Mouse (Mus musculus) hindbrain, embryonic 14.5 days (tissue): ENCODE results near the gene Gm20518. TPM values are rescaled to one million over a fixed set of nuclear protein-coding genes. Genes with fewer than 3 reads are reported as not detected.

Source experiments
- ATAC-seq: fragments of 200-750 bp; cut with Nextera tagmentation; 2 replicates; pipeline ENCODE4 v1.8.0; 2017; ENCODE audit warnings: moderate number of reproducible peaks, mild to moderate bottlenecking, moderate TSS enrichment, moderate library complexity; ENCODE audit not compliant: low FRiP score
- DNase-seq: peaks from one replicate; pipeline ENCODE4 v3.0.0-alpha.2; 2015; ENCODE audit warnings: low spot score
- H3K27ac ChIP-seq: fragments of 300-500 bp; sonication (generic); 2 replicates; pipeline ENCODE4 v1.5.1; 2014; ENCODE audit warnings: mild to moderate bottlenecking, moderate library complexity
- H3K27me3 ChIP-seq: fragments of 300-500 bp; sonication (generic); 2 replicates; pipeline ENCODE4 v1.6.1; 2014; ENCODE audit warnings: mild to moderate bottlenecking, low read length, mixed read lengths; ENCODE audit not compliant: control insufficient read depth, insufficient read depth
- H3K36me3 ChIP-seq: fragments of 300-500 bp; sonication (generic); replicated peaks from 2 replicates; pipeline ENCODE4 v1.6.1; 2014; ENCODE audit not compliant: control insufficient read depth, insufficient read depth
- H3K4me1 ChIP-seq: fragments of 300-500 bp; sonication (generic); replicated peaks from 2 replicates; pipeline ENCODE4 v1.6.1; 2014; ENCODE audit warnings: antibody characterized with exemption, low read length, mixed read lengths; ENCODE audit not compliant: control insufficient read depth, insufficient read depth
- H3K4me2 ChIP-seq: fragments of 300-500 bp; sonication (generic); replicated peaks from 2 replicates; pipeline ENCODE4 v1.6.1; 2014; ENCODE audit warnings: mild to moderate bottlenecking, moderate library complexity
- H3K4me3 ChIP-seq: fragments of 300-500 bp; sonication (generic); replicated peaks from 2 replicates; pipeline ENCODE4 v1.5.1; 2014; ENCODE audit warnings: mild to moderate bottlenecking, low read length
- H3K9ac ChIP-seq: fragments of 300-500 bp; sonication (generic); 2 replicates; pipeline ENCODE4 v1.6.1; 2014
- H3K9me3 ChIP-seq: fragments of 300-500 bp; sonication (generic); 2 replicates; pipeline ENCODE4 v1.6.1; 2016; ENCODE audit warnings: low read length; ENCODE audit not compliant: control insufficient read depth
- WGBS: fragments of 180-500 bp; shearing (Covaris S2); extraction: QIAGEN DNeasy Blood & Tissue Kit; methylation state at CpG from one replicate; pipeline ENCODE4 v1.1.7; 2014; 5-methylcytosine and 5-hydroxymethylcytosine counted together
- polyA plus RNA-seq: library from polyadenylated mRNA; unstranded; fragments of >200 nt; fragmentation: Nextera tagmentation; extraction: Ambion mirVana; gene quantifications from 2 replicates; pipeline ENCODE4 v1.2.1, GENCODE M21; 2014

Gene Gm20518
- polyA plus RNA-seq, 1 experiment from 2014 or later, result 0.48 TPM

- 46% methylated on average over 13 of the region's 13 CpGs for WGBS
- no peak for DNase-seq
- no peak overlapping the region for H3K4me3 ChIP-seq
- H3K4me1 ChIP-seq, result peaks cover 9% of the 10 kb centered on the region; the same call in 1 of the 2 replicates
- ATAC-seq, result no peak
- H3K9me3 ChIP-seq, result no peaks in the 10 kb centered on the region
- H3K36me3 ChIP-seq, result peaks cover 20% of the 10 kb centered on the region; the same call in 1 of the 2 replicates
- no peak overlapping the region for H3K27ac ChIP-seq
- no peak overlapping the region for H3K9ac ChIP-seq
- peaks cover 31% of the 10 kb centered on the region for H3K27me3 ChIP-seq
- H3K4me2 ChIP-seq, result no peak overlapping the region
Observed at GRCm38 (mm10) chr16:17835481-17835880, 56.0 kb downstream of the Gm20518 start.

GRCm38 (mm10) chr16:17834543-17834942, 56.9 kb downstream of the Gm20518 start:
- ATAC-seq, result no peak; the same call in 1 of the 2 replicates

GRCm38 (mm10) chr16:17833681-17834399, 57.6 kb downstream of the Gm20518 start:
- H3K4me1 ChIP-seq, result peaks cover 9% of the 10 kb centered on the region; the same call in 1 of the 2 replicates
- H3K36me3 ChIP-seq, result 0 out of 2 replicates have a peak, but pooled peaks cover 9% of the 10 kb centered on the region
- DNase-seq (peak; percentile 65), ATAC-seq (peak; percentile 79)
- under 1% methylated on average over 94 of the region's 103 CpGs for WGBS
- H3K27me3 ChIP-seq, result peaks cover 32% of the 10 kb centered on the region
- H3K9me3 ChIP-seq, result no peaks in the 10 kb centered on the region
- H3K4me2 ChIP-seq, result peak overlapping the region; percentile 97
- peak overlapping the region; percentile 63 for H3K4me3 ChIP-seq
- peak overlapping the region; percentile 95 for H3K27ac ChIP-seq
- peak overlapping the region; percentile 85 for H3K9ac ChIP-seq

More at GRCm38 (mm10) chr16:17834543-17834942, 56.9 kb downstream of the Gm20518 start:
- Histone ChIP-seq H3K4me1 (peaks cover 9% of the 10 kb centered on the region; the same call in 1 of the 2 replicates), H3K4me3 (peak overlapping the region; percentile 63), H3K9ac (peak overlapping the region; percentile 85), H3K4me2 (peak overlapping the region; percentile 97), H3K9me3 (no peaks in the 10 kb centered on the region), H3K27me3 (peaks cover 32% of the 10 kb centered on the region), H3K36me3 (0 out of 2 replicates have a peak, but pooled peaks cover 11% of the 10 kb centered on the region), H3K27ac (peak overlapping the region; percentile 95)
- 50% methylated on average over 7 of the region's 7 CpGs for WGBS
- no peak for DNase-seq

- H3K4me1 ChIP-seq, result peaks cover 9% of the 10 kb centered on the region; the same call in 1 of the 2 replicates
- under 1% methylated on average over 37 of the region's 37 CpGs for WGBS
- peak overlapping the region; percentile 63 for H3K4me3 ChIP-seq
- ATAC-seq (peak; percentile 79), DNase-seq (peak; percentile 47)
- 0 out of 2 replicates have a peak, but pooled peaks cover 4% of the 10 kb centered on the region for H3K36me3 ChIP-seq
- H3K4me2 ChIP-seq, result peak overlapping the region; percentile 97
- H3K27ac ChIP-seq, result peak overlapping the region; percentile 95
- peaks cover 32% of the 10 kb centered on the region for H3K27me3 ChIP-seq
- H3K9ac ChIP-seq, result peak overlapping the region; percentile 85
- no peaks in the 10 kb centered on the region for H3K9me3 ChIP-seq
Observed at GRCm38 (mm10) chr16:17833321-17833680, 58.2 kb downstream of the Gm20518 start.

GRCm38 (mm10) chr16:17832821-17833220, 58.6 kb downstream of the Gm20518 start, which contains the start of gene B830017H08Rik:
B830017H08Rik (plus strand) TSS chr16:17833121.
- ATAC-seq, result no peak; the same call in 1 of the 2 replicates
- H3K27me3 ChIP-seq, result peaks cover 32% of the 10 kb centered on the region
- WGBS, result 24% methylated on average over 7 of the region's 7 CpGs

GRCm38 (mm10) chr16:17831781-17832180, 59.7 kb downstream of the Gm20518 start:
- Histone ChIP-seq H3K36me3 (no peaks in the 10 kb centered on the region), H3K9ac (no peak overlapping the region), H3K27ac (no peak overlapping the region), H3K4me2 (no peak overlapping the region), H3K4me3 (no peak overlapping the region), H3K4me1 (peaks cover 9% of the 10 kb centered on the region; the same call in 1 of the 2 replicates), H3K9me3 (no peaks in the 10 kb centered on the region), H3K27me3 (peaks cover 32% of the 10 kb centered on the region)
- ATAC-seq (no peak), DNase-seq (no peak)
- 16% methylated on average over 11 of the region's 11 CpGs for WGBS

More at GRCm38 (mm10) chr16:17832821-17833220, 58.6 kb downstream of the Gm20518 start, which contains the start of gene B830017H08Rik:
- peak within 1 kb of the TSS; percentile 63 for H3K4me3 ChIP-seq
- H3K27ac ChIP-seq, result peak within 1 kb of the TSS; percentile 95
- 0 out of 2 replicates have a peak, but pooled peaks cover 1% of the 10 kb centered on the region for H3K36me3 ChIP-seq
- H3K9me3 ChIP-seq, result no peaks in the 10 kb centered on the region
- peaks cover 9% of the 10 kb centered on the region; the same call in 1 of the 2 replicates for H3K4me1 ChIP-seq
- DNase-seq, result no peak
- H3K4me2 ChIP-seq, result peak within 1 kb of the TSS; percentile 97
- peak within 1 kb of the TSS; percentile 85 for H3K9ac ChIP-seq

- Histone ChIP-seq H3K4me1 (peaks cover 9% of the 10 kb centered on the region; the same call in 1 of the 2 replicates), H3K36me3 (no peaks in the 10 kb centered on the region), H3K4me2 (no peak overlapping the region), H3K9ac (no peak overlapping the region), H3K9me3 (no peaks in the 10 kb centered on the region), H3K4me3 (no peak overlapping the region), H3K27me3 (peaks cover 24% of the 10 kb centered on the region), H3K27ac (no peak overlapping the region)
- WGBS, result 66% methylated on average over 10 of the region's 10 CpGs
- ATAC-seq, result no peak
- DNase-seq, result no peak
Observed at GRCm38 (mm10) chr16:17830385-17831178, 60.9 kb downstream of the Gm20518 start.

GRCm38 (mm10) chr16:17828867-17829266, 62.6 kb downstream of the Gm20518 start:
- WGBS, result 78% methylated on average over 3 of the region's 3 CpGs
- ATAC-seq, result no peak
- no peak overlapping the region for H3K4me3 ChIP-seq
- no peak overlapping the region for H3K9ac ChIP-seq
- H3K36me3 ChIP-seq, result no peaks in the 10 kb centered on the region
- H3K4me1 ChIP-seq, result no peaks in the 10 kb centered on the region; the same call in 1 of the 2 replicates
- no peak overlapping the region for H3K4me2 ChIP-seq
- H3K9me3 ChIP-seq, result no peaks in the 10 kb centered on the region
- DNase-seq, result no peak
- peaks cover 24% of the 10 kb centered on the region for H3K27me3 ChIP-seq
- H3K27ac ChIP-seq, result no peak overlapping the region

- WGBS, result 95% methylated on average over 2 of the region's 2 CpGs
- no peaks in the 10 kb centered on the region; the same call in 1 of the 2 replicates for H3K4me1 ChIP-seq
- no peak for DNase-seq
- H3K36me3 ChIP-seq, result no peaks in the 10 kb centered on the region
- no peaks in the 10 kb centered on the region for H3K9me3 ChIP-seq
- H3K27ac ChIP-seq, result no peak overlapping the region
- H3K4me3 ChIP-seq, result no peak overlapping the region
- H3K27me3 ChIP-seq, result peaks cover 26% of the 10 kb centered on the region
- no peak overlapping the region for H3K9ac ChIP-seq
- ATAC-seq, result no peak
- H3K4me2 ChIP-seq, result no peak overlapping the region
Observed at GRCm38 (mm10) chr16:17828229-17828628, 63.2 kb downstream of the Gm20518 start.
